Mouse (Mus musculus): Measurements from ENCODE around the gene Zfp503. TPM values are rescaled to one million over a fixed set of nuclear protein-coding genes. Genes with fewer than 3 reads are reported as not detected.

The Zfp503 gene
- 2.4 TPM for polyA plus RNA-seq (2015; fragmentation: Illumina TruSeq; extraction: RNeasy Lipid Tissue Mini Kit (QIAGEN cat#74804); ENCODE audit: insufficient read depth, low replicate concordance)

DNA sequence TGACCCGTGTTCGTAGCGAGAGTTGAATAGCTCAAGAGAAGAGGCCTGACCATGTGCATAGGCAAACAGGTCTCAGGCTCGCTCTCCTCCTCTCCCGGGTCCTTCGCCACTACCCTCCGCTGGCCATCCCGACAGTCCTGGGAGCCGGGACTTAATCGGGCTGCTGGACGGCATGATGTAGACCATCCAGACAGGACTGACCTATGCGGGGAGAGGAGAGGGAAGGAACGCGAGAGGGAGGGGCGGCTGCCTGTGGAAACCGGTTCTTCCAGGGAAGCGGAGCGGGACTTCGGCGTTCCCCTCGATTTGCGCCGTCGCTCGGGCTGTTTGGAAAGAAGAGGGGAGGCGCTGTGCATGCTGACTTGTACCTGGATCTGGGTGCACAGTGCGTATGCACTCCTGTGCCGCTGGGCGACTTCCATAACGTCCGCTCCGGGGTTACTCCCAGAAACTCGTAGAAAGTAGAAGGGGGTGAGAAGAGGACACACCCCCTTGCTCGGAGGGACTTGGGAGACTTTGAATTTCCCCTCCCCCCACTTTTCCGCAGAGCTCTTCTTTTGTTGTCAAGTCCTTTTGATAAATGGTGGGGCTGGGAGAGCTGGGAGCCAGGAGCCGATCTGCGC lies at the start of gene Zfp503:
Zfp503 (minus strand) TSS at position 311 of the 623 bp plus-strand sequence.

DNA sequence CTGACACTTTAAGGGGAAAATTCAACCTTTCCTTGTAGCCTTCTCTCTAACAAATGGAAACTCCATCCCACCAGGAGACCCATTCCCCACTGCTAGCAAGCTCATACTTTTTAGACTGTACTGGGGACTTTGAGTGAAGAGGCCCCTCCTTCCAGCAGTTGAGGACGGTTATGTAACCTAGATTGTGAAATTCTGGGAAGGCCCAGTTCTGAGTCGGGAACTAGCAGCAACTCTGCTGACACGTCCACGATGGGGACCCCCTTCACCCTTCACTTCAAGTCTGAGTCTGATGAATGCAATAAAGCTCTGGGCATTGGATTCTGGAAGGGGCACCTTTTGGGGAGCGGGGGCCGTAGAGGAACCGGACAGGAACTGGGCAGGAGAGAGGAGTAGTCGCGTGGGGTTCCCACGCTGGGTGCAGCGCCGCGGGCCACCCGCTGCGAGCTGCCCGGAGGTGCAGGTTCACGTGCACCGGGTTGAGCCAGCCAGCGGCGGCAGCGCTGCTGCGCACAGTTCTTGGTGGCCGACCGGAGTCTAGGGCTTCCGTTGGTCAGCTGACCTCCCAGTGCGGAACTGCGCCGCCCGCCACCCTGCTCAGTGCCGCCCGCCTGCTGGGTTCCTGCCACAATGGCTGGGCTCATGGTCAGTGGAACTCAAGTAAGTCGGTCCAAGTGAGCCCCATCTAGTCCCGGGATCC lies 30.0 kb upstream of the Zfp503 start, which contains the start of gene Lrmda:
Lrmda (plus strand) TSS at position 461 of the 697 bp plus-strand sequence.

Other genes starting within 250 kb of the Zfp503 start
- gene Samd8, start 239.1 kb downstream of the Zfp503 start, polyA plus RNA-seq (2015; fragmentation: Illumina TruSeq; extraction: RNeasy Lipid Tissue Mini Kit (QIAGEN cat#74804); ENCODE audit: insufficient read depth, low replicate concordance), result 14.2 TPM
- not detected for gene Dusp13, start 238.4 kb downstream of the Zfp503 start, polyA plus RNA-seq (2015; fragmentation: Illumina TruSeq; extraction: RNeasy Lipid Tissue Mini Kit (QIAGEN cat#74804); ENCODE audit: insufficient read depth, low replicate concordance)
- 248 TPM for gene Vdac2, start 164.4 kb downstream of the Zfp503 start, polyA plus RNA-seq (2015; fragmentation: Illumina TruSeq; extraction: RNeasy Lipid Tissue Mini Kit (QIAGEN cat#74804); ENCODE audit: insufficient read depth, low replicate concordance)
- 2.9 TPM for gene Comtd1, start 140.6 kb downstream of the Zfp503 start, polyA plus RNA-seq (2015; fragmentation: Illumina TruSeq; extraction: RNeasy Lipid Tissue Mini Kit (QIAGEN cat#74804); ENCODE audit: insufficient read depth, low replicate concordance)
- 5.8 TPM for gene Lrmda, start 30.1 kb upstream of the Zfp503 start, polyA plus RNA-seq (2015; fragmentation: Illumina TruSeq; extraction: RNeasy Lipid Tissue Mini Kit (QIAGEN cat#74804); ENCODE audit: insufficient read depth, low replicate concordance)

Measured in spleen, adult 10 weeks (tissue).